Comparison of ENCODE assay signal across 19 mouse cellular contexts in genomic region chr7:29433725-29434124, GRCm38 (mm10).
DNase-seq lines count a peak whose midpoint lies in the region; ATAC-seq lines count a peak whose summit lies in the region.
"Had no signal": no experiment of that assay in that cellular context is flagged by ENCODE, and none has a peak within 500 bp of the region (broad histone marks: within the 10 kb centered on the region; RNA-seq: fewer than 3 reads in every experiment).

No protein-coding gene starts in this region.

- WGBS in hindbrain, embryonic 13.5 days = 76% methylated on average over 10 of the region's 10 CpGs
- 90% methylated on average over 10 of the region's 10 CpGs for WGBS in hindbrain, embryonic 10.5 days
- 83% methylated on average over 10 of the region's 10 CpGs for WGBS in lung, embryonic 16.5 days

- DNase-seq in cerebellum, postnatal 10 days = peak; percentile 73 to 79
- no peak for DNase-seq in hindbrain, embryonic 10.5 days (ENCODE audit: low spot score)
- DNase-seq in lung, adult 18-20 months = no peak
- DNase-seq: adrenal gland, adult 8-10 months; cerebellum, adult 18-20 months; cerebellum, postnatal 25 days; gastrocnemius, postnatal 25 days; heart, postnatal 36 days had no signal

- no peaks in the 10 kb centered on the region for H3K9me3 ChIP-seq in hindbrain, embryonic 13.5 days
- H3K9me3 ChIP-seq in hindbrain, embryonic 10.5 days = no peaks in the 10 kb centered on the region
- no peaks in the 10 kb centered on the region for H3K9me3 ChIP-seq in lung, embryonic 16.5 days (ENCODE audit: control insufficient read depth, low read length)
- H3K9me3 ChIP-seq: embryonic facial prominence, embryonic 12.5 days; forebrain, embryonic 12.5 days; hindbrain, embryonic 12.5 days had no signal

- H3K9ac ChIP-seq in hindbrain, embryonic 13.5 days = no peak overlapping the region
- H3K9ac ChIP-seq in lung, embryonic 16.5 days (ENCODE audit: low read length) = 0 out of 2 replicates have a peak overlapping the region, but pooled peaks have one; percentile 15
- H3K9ac ChIP-seq: embryonic facial prominence, embryonic 12.5 days; forebrain, embryonic 12.5 days; heart, embryonic 13.5 days; hindbrain, embryonic 12.5 days had no signal

- peak overlapping the region; percentile 27; the same call in 1 of the 2 replicates for H3K27ac ChIP-seq in hindbrain, embryonic 13.5 days
- no peak overlapping the region for H3K27ac ChIP-seq in hindbrain, embryonic 10.5 days
- no peak overlapping the region for H3K27ac ChIP-seq in lung, embryonic 16.5 days (ENCODE audit: low read length)
- H3K27ac ChIP-seq: embryonic facial prominence, embryonic 12.5 days; forebrain, embryonic 12.5 days; heart, embryonic 13.5 days; hindbrain, embryonic 12.5 days had no signal

- ATAC-seq in cerebellum, adult (ENCODE audit: insufficient number of reproducible peaks, low FRiP score, low TSS enrichment) = no peak
- no peak for ATAC-seq in hindbrain, embryonic 13.5 days (ENCODE audit: low FRiP score)
- no peak for ATAC-seq in lung, embryonic 16.5 days (ENCODE audit: low read depth)
- ATAC-seq: activated CD4-positive, CD25-positive, alpha-beta regulatory T cell, adult 4 months; hindbrain, postnatal 0 days; Patski had no signal

- no peak overlapping the region for H3K4me3 ChIP-seq in hindbrain, embryonic 13.5 days
- no peak overlapping the region for H3K4me3 ChIP-seq in hindbrain, embryonic 10.5 days
- H3K4me3 ChIP-seq in lung, embryonic 16.5 days (ENCODE audit: low read length) = no peak overlapping the region
- H3K4me3 ChIP-seq: embryonic facial prominence, embryonic 12.5 days; forebrain, embryonic 12.5 days; heart, embryonic 13.5 days; hindbrain, embryonic 12.5 days had no signal

- H3K27me3 ChIP-seq in hindbrain, embryonic 13.5 days = no peaks in the 10 kb centered on the region
- no peaks in the 10 kb centered on the region for H3K27me3 ChIP-seq in hindbrain, embryonic 10.5 days (ENCODE audit: insufficient read depth, poor library complexity, severe bottlenecking)
- H3K27me3 ChIP-seq in lung, embryonic 16.5 days (ENCODE audit: control insufficient read depth, insufficient read depth, low read depth, low read length) = no peaks in the 10 kb centered on the region
- H3K27me3 ChIP-seq: CH12.LX; embryonic facial prominence, embryonic 12.5 days; hindbrain, embryonic 12.5 days; Patski had no signal

- H3K36me3 ChIP-seq in hindbrain, embryonic 13.5 days = no peaks in the 10 kb centered on the region
- H3K36me3 ChIP-seq in hindbrain, embryonic 10.5 days = 0 out of 2 replicates have a peak, but pooled peaks cover 5% of the 10 kb centered on the region
- no peaks in the 10 kb centered on the region for H3K36me3 ChIP-seq in lung, embryonic 16.5 days (ENCODE audit: control insufficient read depth, insufficient read depth, low read length)
- H3K36me3 ChIP-seq: embryonic facial prominence, embryonic 12.5 days; forebrain, embryonic 12.5 days; heart, embryonic 13.5 days; hindbrain, embryonic 12.5 days had no signal

- H3K4me1 ChIP-seq in hindbrain, embryonic 13.5 days (replicated peaks) = peaks cover 54% of the 10 kb centered on the region
- peaks cover 52% of the 10 kb centered on the region for H3K4me1 ChIP-seq in hindbrain, embryonic 10.5 days (replicated peaks)
- H3K4me1 ChIP-seq in lung, embryonic 16.5 days (replicated peaks; ENCODE audit: control insufficient read depth, insufficient read depth, low read length) = peaks cover 56% of the 10 kb centered on the region

- no peak overlapping the region for H3K4me2 ChIP-seq in hindbrain, embryonic 13.5 days
- no peak overlapping the region for H3K4me2 ChIP-seq in lung, embryonic 16.5 days (ENCODE audit: low read depth, low read length)
- H3K4me2 ChIP-seq: embryonic facial prominence, embryonic 12.5 days; forebrain, embryonic 12.5 days; heart, embryonic 13.5 days; hindbrain, embryonic 12.5 days had no signal

Comparison
In these comparisons a context has a peak if more than half of its experiments do, and no peak if none do; other contexts are left out.
1. DNase-seq: peak in cerebellum, postnatal 10 days (2 of 2); none in hindbrain, embryonic 10.5 days (single experiment) and lung, adult 18-20 months (0 of 2).